Mouse (Mus musculus): ENCODE measurements at regions not wholly inside any gene's neighbourhood (a gene's known extent, or its start where the extent isn't known, plus 50 kb on each side); places are given as distances from the start of the nearest gene placed in this dataset.

DNA sequence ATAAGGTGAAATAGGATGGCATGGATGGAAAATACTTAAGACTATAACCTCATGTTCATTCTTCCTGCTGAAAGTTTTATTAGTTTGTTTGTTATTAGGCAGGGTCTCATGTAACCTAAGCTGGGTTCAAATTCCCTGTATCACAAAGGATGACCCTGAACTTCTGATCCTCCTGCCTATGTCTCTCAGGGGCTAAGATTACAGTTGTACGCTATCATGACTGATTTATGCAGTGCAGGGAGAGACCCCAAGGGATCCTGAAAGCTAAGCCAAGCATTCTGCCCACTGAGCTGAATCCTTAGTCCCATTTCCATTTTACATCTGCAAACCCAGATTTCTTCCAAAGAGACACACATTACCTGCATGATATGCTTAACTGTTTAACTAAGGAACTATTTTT is 166.4 kb upstream of the Tbl1xr1 start:
- no peaks in the 10 kb centered on the region for H3K79me2 ChIP-seq (ENCODE audit: control insufficient read depth, insufficient read depth)
- H3K27me3 ChIP-seq (ENCODE audit: control insufficient read depth, insufficient read depth, insufficient read length), result no peaks in the 10 kb centered on the region
- no peak for TF ChIP-seq MYOD1 (IDR thresholded peaks at IDR 0.05; ENCODE audit: control insufficient read depth in 1 of 3, insufficient read length in 2 of 3, low read depth in 2 of 3)
- no peak for TF ChIP-seq E2F4 (IDR thresholded peaks at IDR 0.05; ENCODE audit: insufficient read depth)
- TF ChIP-seq POLR2A (IDR thresholded peaks at IDR 0.05; ENCODE audit: insufficient read length, low read depth), result no peak
- TF ChIP-seq REST (IDR thresholded peaks at IDR 0.05; ENCODE audit: insufficient read depth, insufficient read length), result no peak
- no peak for TF ChIP-seq TCF3 (IDR thresholded peaks at IDR 0.05; ENCODE audit: insufficient read length, low read depth)
- no peak for TF ChIP-seq MYOG (IDR thresholded peaks at IDR 0.05; ENCODE audit: control insufficient read depth in 1 of 3, insufficient read depth in 1 of 3, insufficient read length in 2 of 3, low read depth in 2 of 3)
- TF ChIP-seq TCF12 (IDR thresholded peaks at IDR 0.05; ENCODE audit: insufficient read depth, poor library complexity, severe bottlenecking), result no peak
- no peak for TF ChIP-seq USF1 (IDR thresholded peaks at IDR 0.05; ENCODE audit: low read depth)
- no peak for TF ChIP-seq POLR2AphosphoS2 (IDR thresholded peaks at IDR 0.05; ENCODE audit: insufficient read length, low read depth)
- no peak for TF ChIP-seq CEBPB (IDR thresholded peaks at IDR 0.05; ENCODE audit: insufficient read depth, poor library complexity, severe bottlenecking)
- TF ChIP-seq SRF (IDR thresholded peaks at IDR 0.05; ENCODE audit: control insufficient read depth, insufficient read length, low read depth), result no peak
- TF ChIP-seq MAX (IDR thresholded peaks at IDR 0.05; ENCODE audit: low read depth), result no peak
- no peak overlapping the region for H3K4me2 ChIP-seq (ENCODE audit: low read depth)
- H3K36me3 ChIP-seq (ENCODE audit: control insufficient read depth, insufficient read depth), result no peaks in the 10 kb centered on the region
- H3ac ChIP-seq (ENCODE audit: control insufficient read depth, insufficient read length), result no peak overlapping the region
- H3K4me3 ChIP-seq, result no peak overlapping the region

DNA sequence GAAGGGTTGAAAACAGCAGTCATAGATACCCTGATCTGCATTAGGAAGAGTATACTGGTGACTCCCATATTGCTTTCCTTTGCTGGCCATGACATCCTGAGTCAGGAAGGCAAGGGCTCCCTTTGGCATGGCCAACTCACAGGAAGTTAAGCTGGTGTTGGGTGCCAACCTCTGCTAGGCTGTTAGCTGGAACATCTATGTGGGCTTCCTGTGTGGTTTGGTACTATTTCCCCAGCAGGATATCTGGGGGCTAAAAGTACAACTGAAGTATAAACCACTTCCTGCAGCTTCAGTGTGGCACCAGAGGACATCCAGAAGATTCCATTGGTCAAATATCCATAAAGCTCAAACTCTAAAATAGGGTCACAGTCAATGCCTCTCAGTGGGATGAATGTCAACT is 165.4 kb upstream of the Tbl1xr1 start:
- Histone ChIP-seq H3K27me3 (ENCODE audit: control insufficient read depth, insufficient read depth, insufficient read length) (no peaks in the 10 kb centered on the region), H3K36me3 (ENCODE audit: control insufficient read depth, insufficient read depth) (no peaks in the 10 kb centered on the region), H3K4me3 (no peak overlapping the region), H3K4me2 (ENCODE audit: low read depth) (no peak overlapping the region), H3K79me2 (ENCODE audit: control insufficient read depth, insufficient read depth) (no peaks in the 10 kb centered on the region), H3ac (ENCODE audit: control insufficient read depth, insufficient read length) (no peak overlapping the region)
- TF ChIP-seq MAX (IDR thresholded peaks at IDR 0.05; ENCODE audit: low read depth), result no peak

GRCm38 (mm10) chr3:21917228-21917910 is 159.1 kb upstream of the Tbl1xr1 start:
- Histone ChIP-seq H3K36me3 (ENCODE audit: control insufficient read depth, insufficient read depth) (no peaks in the 10 kb centered on the region), H3K4me3 (no peak overlapping the region), H3K4me2 (ENCODE audit: low read depth) (no peak overlapping the region), H3ac (ENCODE audit: control insufficient read depth, insufficient read length) (no peak overlapping the region), H3K79me2 (ENCODE audit: control insufficient read depth, insufficient read depth) (no peaks in the 10 kb centered on the region), H3K27me3 (ENCODE audit: control insufficient read depth, insufficient read depth, insufficient read length) (no peaks in the 10 kb centered on the region)
- no peak for TF ChIP-seq POLR2AphosphoS2 (IDR thresholded peaks at IDR 0.05; ENCODE audit: insufficient read length, low read depth)
- TF ChIP-seq MYOG (IDR thresholded peaks at IDR 0.05; ENCODE audit: control insufficient read depth in 1 of 3, insufficient read depth in 1 of 3, insufficient read length in 2 of 3, low read depth in 2 of 3), result no peak
- no peak for TF ChIP-seq TCF12 (IDR thresholded peaks at IDR 0.05; ENCODE audit: insufficient read depth, poor library complexity, severe bottlenecking)
- no peak for TF ChIP-seq CEBPB (IDR thresholded peaks at IDR 0.05; ENCODE audit: insufficient read depth, poor library complexity, severe bottlenecking)
- no peak for TF ChIP-seq USF1 (IDR thresholded peaks at IDR 0.05; ENCODE audit: low read depth)

GRCm38 (mm10) chr3:21918431-21918830 is 158.0 kb upstream of the Tbl1xr1 start:
- no peak overlapping the region for H3K4me3 ChIP-seq
- H3K4me2 ChIP-seq (ENCODE audit: low read depth), result no peak overlapping the region
- H3K27me3 ChIP-seq (ENCODE audit: control insufficient read depth, insufficient read depth, insufficient read length), result no peaks in the 10 kb centered on the region
- H3K79me2 ChIP-seq (ENCODE audit: control insufficient read depth, insufficient read depth), result no peaks in the 10 kb centered on the region
- no peaks in the 10 kb centered on the region for H3K36me3 ChIP-seq (ENCODE audit: control insufficient read depth, insufficient read depth)
- no peak overlapping the region for H3ac ChIP-seq (ENCODE audit: control insufficient read depth, insufficient read length)
- TF ChIP-seq MYOG (IDR thresholded peaks at IDR 0.05; ENCODE audit: control insufficient read depth in 1 of 3, insufficient read depth in 1 of 3, insufficient read length in 2 of 3, low read depth in 2 of 3), result no peak
- TF ChIP-seq E2F4 (IDR thresholded peaks at IDR 0.05; ENCODE audit: insufficient read depth), result no peak
- no peak for TF ChIP-seq TCF3 (IDR thresholded peaks at IDR 0.05; ENCODE audit: insufficient read length, low read depth)
- TF ChIP-seq SRF (IDR thresholded peaks at IDR 0.05; ENCODE audit: control insufficient read depth, insufficient read length, low read depth), result no peak
- no peak for TF ChIP-seq CEBPB (IDR thresholded peaks at IDR 0.05; ENCODE audit: insufficient read depth, poor library complexity, severe bottlenecking)
- no peak for TF ChIP-seq TCF12 (IDR thresholded peaks at IDR 0.05; ENCODE audit: insufficient read depth, poor library complexity, severe bottlenecking)

DNA sequence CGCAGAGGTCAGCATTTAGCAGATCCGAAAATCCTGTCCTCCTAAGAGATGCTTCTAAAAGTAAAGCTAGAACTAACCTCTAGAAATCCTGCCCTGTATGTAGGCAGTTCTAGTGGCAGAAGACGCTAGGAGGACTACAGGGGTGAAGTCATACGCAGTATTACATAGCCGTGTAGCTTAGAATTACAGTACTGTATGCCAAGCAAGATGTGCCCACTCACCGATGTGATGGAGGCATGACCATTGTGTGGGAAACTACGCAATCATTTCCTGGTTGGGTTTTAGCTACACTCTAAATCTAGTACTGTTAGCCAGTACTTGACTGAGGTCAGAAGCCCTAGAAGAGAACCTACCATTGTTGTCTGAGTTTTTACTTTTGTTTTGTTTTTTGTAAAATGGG is 156.5 kb upstream of the Tbl1xr1 start:
- Histone ChIP-seq H3K27me3 (ENCODE audit: control insufficient read depth, insufficient read depth, insufficient read length) (no peaks in the 10 kb centered on the region), H3K79me2 (ENCODE audit: control insufficient read depth, insufficient read depth) (no peaks in the 10 kb centered on the region), H3ac (ENCODE audit: control insufficient read depth, insufficient read length) (no peak overlapping the region), H3K4me3 (no peak overlapping the region), H3K36me3 (ENCODE audit: control insufficient read depth, insufficient read depth) (no peaks in the 10 kb centered on the region), H3K4me2 (ENCODE audit: low read depth) (no peak overlapping the region)
- TF ChIP-seq REST (IDR thresholded peaks at IDR 0.05; ENCODE audit: insufficient read depth, insufficient read length) (no peak), CEBPB (IDR thresholded peaks at IDR 0.05; ENCODE audit: insufficient read depth, poor library complexity, severe bottlenecking) (no peak), SRF (IDR thresholded peaks at IDR 0.05; ENCODE audit: control insufficient read depth, insufficient read length, low read depth) (no peak), MAX (IDR thresholded peaks at IDR 0.05; ENCODE audit: low read depth) (no peak)
